Mouse (Mus musculus) brain, embryonic 14.5 days (tissue): ENCODE results near the gene Vmn1r39.
"Not testable (repeated sequence)": the region's sequence is repeated elsewhere in the genome, so short reads cannot be mapped to it uniquely, and the experiment has no call there.

ENCODE experiments used
- CTCF ChIP-seq: fragments of 200-500 bp; IDR thresholded peaks from 2 replicates; pipeline ENCODE4 v1.5.1; 2012; ENCODE audit warnings: inconsistent platforms, mild to moderate bottlenecking, moderate library complexity, borderline replicate concordance; ENCODE audit not compliant: insufficient read depth, insufficient read length; ENCODE audit errors: extremely low read depth
- POLR2A ChIP-seq: fragments of 200-500 bp; IDR thresholded peaks from 2 replicates; pipeline ENCODE4 v1.6.1; 2012; ENCODE audit warnings: mild to moderate bottlenecking, inconsistent platforms, borderline replicate concordance; ENCODE audit not compliant: poor library complexity, insufficient read depth, insufficient read length, severe bottlenecking; ENCODE audit errors: extremely low read depth

- TF ChIP-seq CTCF = peak; percentile 48; the same call in 1 of the 2 replicates
- TF ChIP-seq POLR2A = not testable (repeated sequence)
Measured at GRCm38 (mm10) chr6:66840631-66841030, 30.2 kb upstream of the Vmn1r39 start.
